Mouse (Mus musculus): ENCODE measurements around the gene Rhbg.

- no peak for TF ChIP-seq POLR2A (IDR thresholded peaks at IDR 0.05; ENCODE audit: borderline replicate concordance, extremely low read depth, insufficient read depth, insufficient read length, poor library complexity, severe bottlenecking)
- TF ChIP-seq CTCF (IDR thresholded peaks at IDR 0.05; ENCODE audit: borderline replicate concordance, extremely low read depth, insufficient read depth, insufficient read length), result no peak
Measured at GRCm38 (mm10) chr3:88199541-88200110, 54.9 kb downstream of the Rhbg start.
